Mouse (Mus musculus): ENCODE results near the gene Sart1. TPM values are rescaled to one million over a fixed set of nuclear protein-coding genes. Genes with fewer than 3 reads are reported as not detected.

Gene Sart1
- 57.1 and 69.1 TPM in 2 replicates for polyA plus RNA-seq (2014; fragmentation: Nextera tagmentation; extraction: Ambion mirVana)

GRCm38 (mm10) chr19:5388588-5389242, at the start of gene Sart1:
Gene Sart1, minus strand, starts transcription at chr19:5388703.
- H3K4me3 ChIP-seq (ENCODE audit: low read depth, low read length), result peak within 1 kb of the TSS; percentile 99
- ATAC-seq (replicated peaks; ENCODE audit: low FRiP score, low TSS enrichment, low read depth) (peak; percentile 92), DNase-seq (ENCODE audit: low spot score) (peak; percentile 91)
- H3K9ac ChIP-seq (ENCODE audit: low read length), result peak within 1 kb of the TSS; percentile 87
- H3K27me3 ChIP-seq (replicated peaks; ENCODE audit: control insufficient read depth, insufficient read depth, low read length), result no peaks in the 10 kb centered on the region
- peaks cover 18% of the 10 kb centered on the region for H3K36me3 ChIP-seq (ENCODE audit: control insufficient read depth, insufficient read depth, low read length)
- H3K9me3 ChIP-seq (ENCODE audit: control insufficient read depth, low read length), result no peaks in the 10 kb centered on the region
- H3K4me1 ChIP-seq (replicated peaks; ENCODE audit: control insufficient read depth, insufficient read depth, low read length), result peaks cover 26% of the 10 kb centered on the region
- H3K4me2 ChIP-seq (ENCODE audit: low read length), result peak within 1 kb of the TSS; percentile 88
- H3K27ac ChIP-seq (ENCODE audit: low read depth), result peak within 1 kb of the TSS; percentile 78
- WGBS, result 2% methylated on average over 43 of the region's 43 CpGs

GRCm38 (mm10) chr19:5433951-5434350, 45.4 kb upstream of the Sart1 start:
- Histone ChIP-seq H3K36me3 (ENCODE audit: control insufficient read depth, insufficient read depth, low read length) (no peaks in the 10 kb centered on the region), H3K4me2 (ENCODE audit: low read length) (peak overlapping the region; percentile 64), H3K4me3 (ENCODE audit: low read depth, low read length) (0 out of 2 replicates have a peak overlapping the region, but pooled peaks have one; percentile 6), H3K4me1 (replicated peaks; ENCODE audit: control insufficient read depth, insufficient read depth, low read length) (peaks cover 15% of the 10 kb centered on the region), H3K9me3 (ENCODE audit: control insufficient read depth, low read length) (no peaks in the 10 kb centered on the region), H3K9ac (ENCODE audit: low read length) (peak overlapping the region; percentile 17; the same call in 1 of the 2 replicates), H3K27me3 (replicated peaks; ENCODE audit: control insufficient read depth, insufficient read depth, low read length) (no peaks in the 10 kb centered on the region), H3K27ac (ENCODE audit: low read depth) (0 out of 2 replicates have a peak overlapping the region, but pooled peaks have one; percentile 58)
- no peak for ATAC-seq (replicated peaks; ENCODE audit: low FRiP score, low TSS enrichment, low read depth)
- DNase-seq (ENCODE audit: low spot score), result no peak
- WGBS, result 51% methylated on average over 7 of the region's 7 CpGs

- H3K4me3 ChIP-seq (ENCODE audit: low read depth, low read length), result peak overlapping the region; percentile 6; the same call in 1 of the 2 replicates
- 4% methylated on average over 15 of the region's 16 CpGs for WGBS
- H3K9ac ChIP-seq (ENCODE audit: low read length), result peak overlapping the region; percentile 17; the same call in 1 of the 2 replicates
Measured at GRCm38 (mm10) chr19:5432992-5433852, 44.7 kb upstream of the Sart1 start.

GRCm38 (mm10) chr19:5431911-5432464, 43.5 kb upstream of the Sart1 start:
- no peaks in the 10 kb centered on the region for H3K27me3 ChIP-seq (replicated peaks; ENCODE audit: control insufficient read depth, insufficient read depth, low read length)
- ATAC-seq (replicated peaks; ENCODE audit: low FRiP score, low TSS enrichment, low read depth) (no peak), DNase-seq (ENCODE audit: low spot score) (no peak)
- no peaks in the 10 kb centered on the region for H3K9me3 ChIP-seq (ENCODE audit: control insufficient read depth, low read length)
- 77% methylated on average over 4 of the region's 4 CpGs for WGBS
- no peak overlapping the region for H3K4me3 ChIP-seq (ENCODE audit: low read depth, low read length)
- H3K36me3 ChIP-seq (ENCODE audit: control insufficient read depth, insufficient read depth, low read length), result peaks cover 4% of the 10 kb centered on the region
- H3K27ac ChIP-seq (ENCODE audit: low read depth), result no peak overlapping the region
- H3K4me2 ChIP-seq (ENCODE audit: low read length), result no peak overlapping the region
- peaks cover 18% of the 10 kb centered on the region for H3K4me1 ChIP-seq (replicated peaks; ENCODE audit: control insufficient read depth, insufficient read depth, low read length)
- no peak overlapping the region for H3K9ac ChIP-seq (ENCODE audit: low read length)

More at GRCm38 (mm10) chr19:5432992-5433852, 44.7 kb upstream of the Sart1 start:
- no peaks in the 10 kb centered on the region for H3K27me3 ChIP-seq (replicated peaks; ENCODE audit: control insufficient read depth, insufficient read depth, low read length)
- no peaks in the 10 kb centered on the region for H3K36me3 ChIP-seq (ENCODE audit: control insufficient read depth, insufficient read depth, low read length)
- H3K27ac ChIP-seq (ENCODE audit: low read depth), result peak overlapping the region; percentile 58; the same call in 1 of the 2 replicates
- H3K4me1 ChIP-seq (replicated peaks; ENCODE audit: control insufficient read depth, insufficient read depth, low read length), result peaks cover 15% of the 10 kb centered on the region
- DNase-seq (ENCODE audit: low spot score) (peak; percentile 76), ATAC-seq (replicated peaks; ENCODE audit: low FRiP score, low TSS enrichment, low read depth) (peak; percentile 60)
- H3K4me2 ChIP-seq (ENCODE audit: low read length), result peak overlapping the region; percentile 64
- H3K9me3 ChIP-seq (ENCODE audit: control insufficient read depth, low read length), result no peaks in the 10 kb centered on the region

GRCm38 (mm10) chr19:5430408-5430807, 41.9 kb upstream of the Sart1 start:
- 94% methylated on average over 1 of the region's 1 CpGs for WGBS
- ATAC-seq (replicated peaks; ENCODE audit: low FRiP score, low TSS enrichment, low read depth), result no peak
- no peak overlapping the region for H3K4me2 ChIP-seq (ENCODE audit: low read length)
- peaks cover 31% of the 10 kb centered on the region for H3K4me1 ChIP-seq (replicated peaks; ENCODE audit: control insufficient read depth, insufficient read depth, low read length)
- no peak overlapping the region for H3K4me3 ChIP-seq (ENCODE audit: low read depth, low read length)
- H3K9me3 ChIP-seq (ENCODE audit: control insufficient read depth, low read length), result no peaks in the 10 kb centered on the region
- DNase-seq (ENCODE audit: low spot score), result no peak
- H3K27ac ChIP-seq (ENCODE audit: low read depth), result no peak overlapping the region
- peaks cover 14% of the 10 kb centered on the region for H3K36me3 ChIP-seq (ENCODE audit: control insufficient read depth, insufficient read depth, low read length)
- H3K27me3 ChIP-seq (replicated peaks; ENCODE audit: control insufficient read depth, insufficient read depth, low read length), result no peaks in the 10 kb centered on the region
- H3K9ac ChIP-seq (ENCODE audit: low read length), result no peak overlapping the region

- Histone ChIP-seq H3K4me2 (ENCODE audit: low read length) (no peak overlapping the region), H3K27ac (ENCODE audit: low read depth) (no peak overlapping the region), H3K36me3 (ENCODE audit: control insufficient read depth, insufficient read depth, low read length) (peaks cover 14% of the 10 kb centered on the region), H3K9ac (ENCODE audit: low read length) (no peak overlapping the region), H3K9me3 (ENCODE audit: control insufficient read depth, low read length) (no peaks in the 10 kb centered on the region), H3K27me3 (replicated peaks; ENCODE audit: control insufficient read depth, insufficient read depth, low read length) (no peaks in the 10 kb centered on the region), H3K4me1 (replicated peaks; ENCODE audit: control insufficient read depth, insufficient read depth, low read length) (peaks cover 31% of the 10 kb centered on the region), H3K4me3 (ENCODE audit: low read depth, low read length) (no peak overlapping the region)
- DNase-seq (ENCODE audit: low spot score) (no peak), ATAC-seq (replicated peaks; ENCODE audit: low FRiP score, low TSS enrichment, low read depth) (no peak)
- WGBS, result 57% methylated on average over 8 of the region's 8 CpGs
Measured at GRCm38 (mm10) chr19:5429806-5430205, 41.3 kb upstream of the Sart1 start.

- no peaks in the 10 kb centered on the region for H3K9me3 ChIP-seq (ENCODE audit: control insufficient read depth, low read length)
- ATAC-seq (replicated peaks; ENCODE audit: low FRiP score, low TSS enrichment, low read depth) (no peak), DNase-seq (ENCODE audit: low spot score) (no peak)
- WGBS, result 73% methylated on average over 4 of the region's 4 CpGs
- H3K9ac ChIP-seq (ENCODE audit: low read length), result no peak overlapping the region
- H3K27me3 ChIP-seq (replicated peaks; ENCODE audit: control insufficient read depth, insufficient read depth, low read length), result no peaks in the 10 kb centered on the region
- H3K36me3 ChIP-seq (ENCODE audit: control insufficient read depth, insufficient read depth, low read length), result peaks cover 14% of the 10 kb centered on the region
- no peak overlapping the region for H3K4me3 ChIP-seq (ENCODE audit: low read depth, low read length)
- no peak overlapping the region for H3K27ac ChIP-seq (ENCODE audit: low read depth)
- H3K4me1 ChIP-seq (replicated peaks; ENCODE audit: control insufficient read depth, insufficient read depth, low read length), result peaks cover 31% of the 10 kb centered on the region
- H3K4me2 ChIP-seq (ENCODE audit: low read length), result no peak overlapping the region
Measured at GRCm38 (mm10) chr19:5429219-5429618, 40.7 kb upstream of the Sart1 start.

GRCm38 (mm10) chr19:5428083-5428482, 39.6 kb upstream of the Sart1 start:
- Histone ChIP-seq H3K36me3 (ENCODE audit: control insufficient read depth, insufficient read depth, low read length) (peaks cover 16% of the 10 kb centered on the region), H3K27ac (ENCODE audit: low read depth) (no peak overlapping the region), H3K4me1 (replicated peaks; ENCODE audit: control insufficient read depth, insufficient read depth, low read length) (peaks cover 27% of the 10 kb centered on the region), H3K4me3 (ENCODE audit: low read depth, low read length) (no peak overlapping the region), H3K9me3 (ENCODE audit: control insufficient read depth, low read length) (no peaks in the 10 kb centered on the region), H3K4me2 (ENCODE audit: low read length) (no peak overlapping the region), H3K9ac (ENCODE audit: low read length) (no peak overlapping the region), H3K27me3 (replicated peaks; ENCODE audit: control insufficient read depth, insufficient read depth, low read length) (no peaks in the 10 kb centered on the region)
- no peak for ATAC-seq (replicated peaks; ENCODE audit: low FRiP score, low TSS enrichment, low read depth)
- no peak for DNase-seq (ENCODE audit: low spot score)
- 73% methylated on average over 2 of the region's 2 CpGs for WGBS
